Mouse (Mus musculus) lung, adult 2 months (tissue): ENCODE results near the gene Coro2b. TPM values are rescaled to one million over a fixed set of nuclear protein-coding genes. Genes with fewer than 3 reads are reported as not detected.
A peak's percentile ranks its signal among the peaks of the same experiment; 100 is the strongest.

Source experiments
- DNase-seq: peaks from one replicate; pipeline ENCODE4 v3.0.0; 2022
- H3K4me1 ChIP-seq: fragments of 200-500 bp; 2 replicates; pipeline ENCODE4 v1.6.1; 2011; ENCODE audit warnings: low read length; ENCODE audit not compliant: control insufficient read depth, insufficient read depth
- H3K4me3 ChIP-seq: fragments of 200-500 bp; replicated peaks from 2 replicates; pipeline ENCODE3; 2011; ENCODE audit warnings: low read depth, mild to moderate bottlenecking, control low read depth, low read length; ENCODE audit errors: extremely low read depth
- CTCF ChIP-seq: fragments of 200-500 bp; IDR thresholded peaks from 2 replicates; pipeline ENCODE4 v1.5.1; 2011; ENCODE audit warnings: mild to moderate bottlenecking, low read length, control low read depth; ENCODE audit not compliant: insufficient read depth
- POLR2A ChIP-seq: fragments of 200-500 bp; IDR thresholded peaks from 2 replicates; pipeline ENCODE4 v1.6.1; 2011; ENCODE audit warnings: low read depth, mild to moderate bottlenecking, control low read depth, low read length, borderline replicate concordance; ENCODE audit errors: extremely low read depth
- WGBS: fragments of 180-500 bp; shearing (Covaris S2); methylation state at CpG from one replicate; pipeline ENCODE4 v1.1.7; 2018; 5-methylcytosine and 5-hydroxymethylcytosine counted together
- polyA plus RNA-seq: library from polyadenylated mRNA; depleted of rRNA; stranded (reverse); fragments of >200 nt; gene quantifications from 2 replicates; pipeline ENCODE4 v1.2.3, GENCODE M21; 2012

Coro2b gene
- polyA plus RNA-seq, 1 experiment = 48.8 TPM

GRCm38 (mm10) chr9:62531459-62532275, 5.2 kb downstream of the Coro2b start:
- peaks cover 18% of the 10 kb centered on the region for H3K4me1 ChIP-seq
- DNase-seq = peak; percentile 51
- WGBS = 13% methylated on average over 12 of the region's 12 CpGs
- H3K4me3 ChIP-seq = no peak overlapping the region
- no peak for TF ChIP-seq CTCF
- no peak for TF ChIP-seq POLR2A

GRCm38 (mm10) chr9:62528527-62528926, 8.3 kb downstream of the Coro2b start:
- no peak for DNase-seq
- no peak for TF ChIP-seq POLR2A
- TF ChIP-seq CTCF = no peak
- WGBS = 74% methylated on average over 11 of the region's 11 CpGs
- Histone ChIP-seq H3K4me3 (no peak overlapping the region), H3K4me1 (peaks cover 37% of the 10 kb centered on the region)

GRCm38 (mm10) chr9:62526858-62527257, 10.0 kb downstream of the Coro2b start:
- H3K4me1 ChIP-seq = peaks cover 36% of the 10 kb centered on the region
- WGBS = 49% methylated on average over 8 of the region's 8 CpGs
- DNase-seq = no peak
- H3K4me3 ChIP-seq = no peak overlapping the region
- TF ChIP-seq POLR2A = no peak
- no peak for TF ChIP-seq CTCF

GRCm38 (mm10) chr9:62526451-62526850, 10.4 kb downstream of the Coro2b start:
- DNase-seq = no peak
- no peak overlapping the region for H3K4me3 ChIP-seq
- WGBS = 28% methylated on average over 3 of the region's 3 CpGs
- H3K4me1 ChIP-seq = peaks cover 37% of the 10 kb centered on the region
- TF ChIP-seq POLR2A (no peak), CTCF (no peak)

GRCm38 (mm10) chr9:62524761-62525308, 12.0 kb downstream of the Coro2b start:
- WGBS = 40% methylated on average over 4 of the region's 4 CpGs
- TF ChIP-seq POLR2A = no peak
- TF ChIP-seq CTCF = no peak
- peaks cover 43% of the 10 kb centered on the region for H3K4me1 ChIP-seq
- no peak overlapping the region for H3K4me3 ChIP-seq
- no peak for DNase-seq

GRCm38 (mm10) chr9:62522791-62523471, 13.9 kb downstream of the Coro2b start:
- TF ChIP-seq CTCF (no peak), POLR2A (peak; percentile 52; the same call in 1 of the 2 replicates)
- peaks cover 43% of the 10 kb centered on the region for H3K4me1 ChIP-seq
- WGBS = 35% methylated on average over 15 of the region's 15 CpGs
- peak; percentile 54 for DNase-seq
- H3K4me3 ChIP-seq = no peak overlapping the region

- H3K4me1 ChIP-seq = peaks cover 41% of the 10 kb centered on the region
- DNase-seq = no peak
- TF ChIP-seq CTCF (no peak), POLR2A (no peak)
These were observed 14.6 kb downstream of the Coro2b start for GRCm38 (mm10) chr9:62522211-62522610.

GRCm38 (mm10) chr9:62521541-62521940, 15.3 kb downstream of the Coro2b start:
- no peak for DNase-seq
- Histone ChIP-seq H3K4me3 (no peak overlapping the region), H3K4me1 (peaks cover 38% of the 10 kb centered on the region)
- WGBS = 39% methylated on average over 9 of the region's 9 CpGs
- TF ChIP-seq POLR2A = peak; percentile 39; the same call in 1 of the 2 replicates
- TF ChIP-seq CTCF = no peak

More at GRCm38 (mm10) chr9:62522211-62522610, 14.6 kb downstream of the Coro2b start:
- H3K4me3 ChIP-seq = no peak overlapping the region
- 54% methylated on average over 5 of the region's 5 CpGs for WGBS

GRCm38 (mm10) chr9:62520933-62521332, 15.9 kb downstream of the Coro2b start:
- TF ChIP-seq CTCF (no peak), POLR2A (no peak)
- 41% methylated on average over 9 of the region's 9 CpGs for WGBS
- Histone ChIP-seq H3K4me1 (peaks cover 34% of the 10 kb centered on the region), H3K4me3 (peak overlapping the region; percentile 6)
- no peak for DNase-seq

GRCm38 (mm10) chr9:62519787-62520503, 16.9 kb downstream of the Coro2b start:
- WGBS = 84% methylated on average over 15 of the region's 15 CpGs
- Histone ChIP-seq H3K4me3 (no peak overlapping the region), H3K4me1 (peaks cover 28% of the 10 kb centered on the region)
- TF ChIP-seq POLR2A (no peak), CTCF (no peak)
- no peak for DNase-seq
